Mouse (Mus musculus) hindbrain, embryonic 12.5 days (tissue): ENCODE results near the gene Lrrc25. TPM values are rescaled to one million over a fixed set of nuclear protein-coding genes. Genes with fewer than 3 reads are reported as not detected.

Source experiments
- ATAC-seq: fragments of 200-750 bp; cut with Nextera tagmentation; 2 replicates; pipeline ENCODE4 v1.8.0; 2017; ENCODE audit warnings: moderate TSS enrichment; ENCODE audit not compliant: low FRiP score
- H3K27ac ChIP-seq: fragments of 300-500 bp; sonication (generic); 2 replicates; pipeline ENCODE4 v1.5.1; 2016; ENCODE audit warnings: mild to moderate bottlenecking
- H3K27me3 ChIP-seq: fragments of 300-500 bp; sonication (generic); 2 replicates; pipeline ENCODE4 v1.6.1; 2016; ENCODE audit warnings: mild to moderate bottlenecking
- H3K36me3 ChIP-seq: fragments of 300-500 bp; sonication (generic); 2 replicates; pipeline ENCODE4 v1.6.1; 2016; ENCODE audit warnings: mild to moderate bottlenecking
- H3K4me1 ChIP-seq: fragments of 300-500 bp; sonication (generic); 2 replicates; pipeline ENCODE4 v1.6.1; 2016
- H3K4me2 ChIP-seq: fragments of 300-500 bp; sonication (generic); replicated peaks from 2 replicates; pipeline ENCODE4 v1.6.1; 2016; ENCODE audit warnings: mild to moderate bottlenecking
- H3K4me3 ChIP-seq: fragments of 300-500 bp; sonication (generic); 2 replicates; pipeline ENCODE4 v1.5.1; 2016; ENCODE audit warnings: mild to moderate bottlenecking
- H3K9ac ChIP-seq: fragments of 300-500 bp; sonication (generic); 2 replicates; pipeline ENCODE4 v1.6.1; 2016; ENCODE audit warnings: mild to moderate bottlenecking, moderate library complexity
- H3K9me3 ChIP-seq: fragments of 300-500 bp; sonication (generic); replicated peaks from 2 replicates; pipeline ENCODE4 v1.6.1; 2016; ENCODE audit warnings: mild to moderate bottlenecking
- WGBS: fragments of 180-500 bp; shearing (Covaris S2); methylation state at CpG from one replicate; pipeline ENCODE4 v1.1.7; 2016; 5-methylcytosine and 5-hydroxymethylcytosine counted together
- polyA plus RNA-seq: library from polyadenylated mRNA; unstranded; fragments of >200 nt; fragmentation: Nextera tagmentation; extraction: Ambion mirVana; gene quantifications from 2 replicates; pipeline ENCODE4 v1.2.1, GENCODE M21; 2016

The Lrrc25 gene
- polyA plus RNA-seq, 1 experiment from 2014 or later = 0.79 TPM

DNA sequence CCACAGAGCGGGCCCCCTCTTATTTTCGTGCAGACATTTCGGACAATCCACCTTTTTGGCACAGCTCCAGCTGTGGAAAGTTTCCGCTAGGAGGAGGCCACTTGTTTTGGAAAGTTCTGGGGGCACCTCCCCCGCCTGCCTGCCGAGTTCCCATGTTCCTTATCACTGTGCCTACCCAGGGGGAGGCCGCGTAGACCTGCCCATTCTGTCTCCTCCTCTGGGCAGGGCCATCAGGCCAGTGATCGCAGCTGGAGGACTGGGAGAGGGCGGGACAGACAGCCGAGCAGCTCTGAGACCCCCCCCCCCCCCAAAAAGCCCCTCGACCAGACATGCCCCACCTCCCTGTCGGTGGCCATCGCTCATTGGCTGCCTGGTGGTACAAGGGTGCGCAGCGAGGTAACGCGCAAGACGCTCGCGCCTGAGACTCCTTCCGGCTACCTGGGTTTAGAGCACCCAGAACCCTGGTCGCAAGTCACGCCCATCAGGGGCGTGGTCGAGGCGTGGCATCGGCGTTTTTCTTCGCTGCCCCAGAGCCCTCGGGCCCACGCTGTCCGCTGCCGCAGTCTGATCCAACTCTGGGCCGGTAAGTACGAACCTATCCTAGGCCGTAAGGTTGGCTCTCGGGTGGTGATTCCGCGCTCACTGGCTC, 21.9 kb upstream of the Lrrc25 start, which contains the start of gene Isyna1:
TSS of gene Isyna1 (plus strand) at position 413 of the 649 bp plus-strand sequence.
- Histone ChIP-seq H3K36me3 (peaks cover 52% of the 10 kb centered on the region), H3K9ac (peak within 1 kb of the TSS; percentile 74), H3K27me3 (peaks cover 27% of the 10 kb centered on the region), H3K4me3 (peak within 1 kb of the TSS; percentile 65), H3K27ac (peak within 1 kb of the TSS; percentile 76), H3K9me3 (no peaks in the 10 kb centered on the region), H3K4me1 (peaks cover 53% of the 10 kb centered on the region), H3K4me2 (peak within 1 kb of the TSS; percentile 98)
- peak; percentile 76 for ATAC-seq
- WGBS = under 1% methylated on average over 40 of the region's 40 CpGs

DNA sequence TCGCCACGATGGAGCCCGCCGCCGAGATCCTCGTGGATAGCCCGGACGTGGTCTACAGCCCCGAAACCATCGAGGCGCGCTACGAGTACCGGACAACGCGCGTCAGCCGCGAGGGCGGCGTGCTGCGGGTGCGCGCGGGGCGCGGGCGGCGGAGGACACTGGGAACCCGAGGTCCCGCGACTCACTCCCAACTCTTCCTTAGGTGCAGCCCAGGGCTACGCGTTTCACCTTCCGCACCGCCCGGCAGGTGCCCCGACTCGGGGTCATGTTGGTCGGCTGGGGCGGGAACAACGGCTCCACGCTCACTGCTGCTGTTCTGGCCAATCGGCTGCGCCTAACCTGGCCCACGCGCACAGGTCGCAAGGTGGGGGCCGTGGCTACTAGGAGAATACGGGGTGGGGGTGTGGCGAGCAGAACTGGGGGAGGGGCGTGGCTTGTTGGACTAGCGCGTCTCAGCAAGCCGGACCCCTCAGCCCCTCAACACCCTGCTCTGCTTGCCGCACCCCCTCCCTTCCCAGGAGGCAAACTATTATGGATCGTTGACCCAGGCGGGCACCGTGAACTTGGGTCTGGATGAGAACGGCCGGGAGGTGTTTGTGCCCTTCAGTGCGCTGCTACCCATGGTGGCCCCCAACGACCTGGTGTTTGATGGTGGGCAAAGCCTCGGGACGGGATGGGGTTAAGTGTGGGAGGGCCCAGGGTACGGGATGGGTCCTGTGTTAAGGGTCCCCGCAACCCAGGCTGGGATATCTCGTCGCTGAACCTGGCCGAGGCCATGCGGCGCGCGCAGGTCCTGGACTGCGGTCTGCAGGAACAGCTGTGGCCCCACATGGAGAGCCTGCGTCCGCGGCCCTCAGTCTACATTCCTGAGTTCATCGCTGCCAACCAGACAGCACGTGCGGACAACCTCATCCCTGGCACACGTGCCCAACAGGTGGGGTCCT, 21.1 kb upstream of the Lrrc25 start:
- H3K4me1 ChIP-seq = peaks cover 61% of the 10 kb centered on the region
- H3K27me3 ChIP-seq = peaks cover 27% of the 10 kb centered on the region
- H3K4me2 ChIP-seq = peak overlapping the region; percentile 98
- H3K36me3 ChIP-seq = peaks cover 44% of the 10 kb centered on the region
- H3K27ac ChIP-seq = peak overlapping the region; percentile 76
- H3K9me3 ChIP-seq = no peaks in the 10 kb centered on the region
- peak overlapping the region; percentile 74 for H3K9ac ChIP-seq
- 9% methylated on average over 80 of the region's 82 CpGs for WGBS
- ATAC-seq = peak; percentile 12
- H3K4me3 ChIP-seq = peak overlapping the region; percentile 65

DNA sequence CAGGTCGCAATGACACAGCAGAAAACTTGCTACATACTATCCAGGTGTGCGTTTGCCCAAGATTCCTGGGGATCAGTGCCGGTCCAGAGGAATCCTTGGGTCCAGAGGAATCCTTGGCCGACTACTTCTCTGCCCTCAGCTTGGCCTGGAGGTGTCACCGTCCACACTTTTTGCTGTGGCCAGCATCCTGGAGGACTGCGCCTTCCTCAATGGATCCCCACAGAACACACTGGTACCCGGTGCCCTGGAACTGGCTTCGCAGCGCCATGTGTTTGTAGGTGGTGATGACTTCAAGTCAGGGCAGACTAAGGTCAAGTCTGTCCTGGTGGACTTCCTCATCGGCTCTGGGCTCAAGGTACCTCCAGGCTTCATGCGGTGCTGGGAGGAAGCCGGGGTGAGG, 20.1 kb upstream of the Lrrc25 start:
- H3K4me1 ChIP-seq = peaks cover 71% of the 10 kb centered on the region
- H3K27ac ChIP-seq = no peak overlapping the region
- no peak for ATAC-seq
- H3K9ac ChIP-seq = no peak overlapping the region
- H3K4me2 ChIP-seq = no peak overlapping the region
- H3K27me3 ChIP-seq = peaks cover 27% of the 10 kb centered on the region
- 97% methylated on average over 12 of the region's 12 CpGs for WGBS
- no peaks in the 10 kb centered on the region for H3K9me3 ChIP-seq
- peaks cover 35% of the 10 kb centered on the region for H3K36me3 ChIP-seq
- H3K4me3 ChIP-seq = no peak overlapping the region

DNA sequence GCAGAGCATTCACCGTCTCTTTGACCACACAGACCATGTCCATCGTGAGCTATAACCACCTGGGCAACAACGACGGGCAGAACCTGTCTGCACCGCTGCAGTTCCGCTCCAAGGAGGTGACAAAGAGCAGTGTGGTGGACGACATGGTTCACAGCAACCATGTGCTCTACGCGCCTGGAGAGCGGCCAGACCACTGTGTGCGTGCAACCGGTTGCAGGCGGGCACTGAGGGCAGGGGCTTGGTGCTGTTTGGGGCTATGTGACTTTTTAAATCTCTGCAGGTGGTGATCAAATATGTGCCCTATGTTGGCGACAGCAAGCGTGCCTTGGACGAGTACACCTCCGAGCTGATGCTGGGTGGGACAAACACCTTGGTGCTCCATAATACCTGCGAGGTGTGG, 19.7 kb upstream of the Lrrc25 start:
- Histone ChIP-seq H3K4me2 (no peak overlapping the region), H3K4me3 (no peak overlapping the region)
- WGBS = 94% methylated on average over 18 of the region's 18 CpGs

DNA sequence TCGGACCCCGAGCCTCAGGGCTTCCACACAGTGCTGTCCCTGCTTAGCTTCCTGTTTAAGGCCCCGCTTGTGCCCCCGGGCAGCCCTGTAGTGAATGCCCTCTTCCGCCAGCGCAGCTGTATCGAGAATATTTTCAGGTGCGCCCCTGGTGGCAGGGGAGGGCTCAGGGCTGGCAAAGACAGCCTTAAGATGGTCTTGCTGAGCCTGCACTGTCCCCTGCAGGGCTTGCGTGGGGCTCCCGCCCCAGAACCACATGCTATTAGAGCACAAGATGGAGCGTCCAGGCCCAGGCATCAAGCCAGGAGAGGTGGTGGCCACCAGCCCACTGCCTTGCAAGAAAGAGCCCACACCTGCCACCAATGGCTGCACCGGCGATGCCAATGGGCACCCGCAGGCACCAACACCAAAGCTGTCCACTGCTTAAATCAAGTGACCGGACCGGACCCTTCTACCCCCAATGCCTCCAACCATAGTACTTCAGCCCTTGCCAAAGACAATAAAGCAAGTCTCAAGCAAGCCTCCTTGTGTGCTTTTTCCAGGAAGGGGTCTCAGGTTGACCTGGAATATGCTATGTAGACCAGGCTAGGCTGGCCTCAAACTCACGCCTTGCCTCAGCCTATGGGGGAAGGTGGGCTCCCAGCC, 19.1 kb upstream of the Lrrc25 start:
- Histone ChIP-seq H3K27ac (no peak overlapping the region), H3K4me1 (peaks cover 81% of the 10 kb centered on the region), H3K9me3 (no peaks in the 10 kb centered on the region), H3K27me3 (peaks cover 27% of the 10 kb centered on the region), H3K4me3 (no peak overlapping the region), H3K36me3 (peaks cover 26% of the 10 kb centered on the region), H3K9ac (peak overlapping the region; percentile 76; the same call in 1 of the 2 replicates), H3K4me2 (peak overlapping the region; percentile 80; the same call in 1 of the 2 replicates)
- ATAC-seq = no peak
- 84% methylated on average over 17 of the region's 17 CpGs for WGBS

More for the DNA sequence above, 19.7 kb upstream of the Lrrc25 start:
- no peak for ATAC-seq
- Histone ChIP-seq H3K9ac (no peak overlapping the region), H3K9me3 (no peaks in the 10 kb centered on the region), H3K36me3 (peaks cover 31% of the 10 kb centered on the region), H3K27ac (no peak overlapping the region), H3K27me3 (peaks cover 27% of the 10 kb centered on the region), H3K4me1 (peaks cover 75% of the 10 kb centered on the region)

DNA sequence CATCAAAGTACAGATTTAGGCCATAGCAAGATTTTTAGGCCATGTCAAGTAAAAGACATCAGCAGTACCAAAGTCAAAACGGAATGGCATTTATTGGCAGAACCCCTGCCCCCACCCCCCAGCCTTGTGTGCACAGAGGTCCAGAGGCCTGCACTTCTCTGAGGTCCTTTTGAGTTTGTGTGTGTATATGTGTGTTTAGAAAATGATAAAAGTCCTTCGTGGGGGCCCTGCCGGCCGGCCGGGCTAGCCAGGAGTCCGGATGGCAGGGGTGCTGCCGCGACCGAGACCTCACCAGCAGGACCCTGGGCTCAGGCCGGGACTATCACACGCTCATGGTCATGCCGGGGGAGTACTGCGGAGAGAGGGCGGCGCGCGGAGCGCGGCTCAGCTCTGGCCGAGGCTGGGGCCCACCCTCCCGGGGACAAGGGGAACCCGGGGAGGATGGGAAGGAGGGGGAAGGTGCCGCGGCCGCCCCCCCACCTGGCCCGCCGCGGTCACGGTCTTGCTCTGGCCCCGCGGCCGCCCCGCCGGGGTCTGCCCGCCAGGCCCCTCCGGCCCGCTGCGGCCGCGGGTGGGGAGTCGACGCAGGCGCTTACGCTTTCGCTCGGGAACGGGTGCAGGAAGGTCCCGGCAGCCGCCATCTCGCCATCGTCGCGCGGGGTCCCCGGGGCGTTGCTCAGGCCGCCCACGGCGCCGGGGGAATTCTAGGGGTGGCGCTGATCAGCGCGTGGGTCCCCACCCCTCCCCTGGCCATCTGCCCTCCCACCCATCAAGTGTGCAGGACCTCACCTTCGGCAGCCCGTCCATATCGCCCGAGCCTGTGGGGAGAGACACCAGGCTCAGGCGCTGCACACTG, 18.3 kb upstream of the Lrrc25 start:
- peak overlapping the region; percentile 76 for H3K9ac ChIP-seq
- no peak for ATAC-seq
- H3K4me2 ChIP-seq = peak overlapping the region; percentile 80

DNA sequence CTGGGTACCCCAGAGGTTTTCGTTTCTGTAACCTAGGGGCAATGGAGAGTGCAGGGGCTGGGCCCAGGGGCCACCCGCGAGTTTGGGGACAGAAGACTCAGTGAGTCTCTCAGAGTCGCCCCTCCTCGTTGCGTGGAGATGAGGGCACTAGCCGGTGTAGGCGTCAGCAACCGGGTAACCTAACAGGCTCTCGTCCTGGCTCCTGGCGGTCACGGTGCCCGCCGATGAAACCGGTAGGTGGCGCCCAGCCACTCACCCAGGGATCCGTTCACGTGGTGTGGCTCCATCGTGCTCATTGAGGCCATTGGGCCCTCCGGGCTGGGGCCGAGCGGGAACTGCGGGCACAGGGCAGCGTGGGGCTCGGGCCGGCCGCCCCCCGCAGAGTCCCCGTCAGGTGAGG, 17.7 kb upstream of the Lrrc25 start:
- Histone ChIP-seq H3K4me1 (peaks cover 80% of the 10 kb centered on the region), H3K27ac (peak overlapping the region; percentile 44), H3K27me3 (peaks cover 27% of the 10 kb centered on the region), H3K4me3 (peak overlapping the region; percentile 41), H3K9ac (peak overlapping the region; percentile 76), H3K36me3 (peaks cover 32% of the 10 kb centered on the region), H3K4me2 (peak overlapping the region; percentile 80), H3K9me3 (peaks cover 3% of the 10 kb centered on the region; the same call in 1 of the 2 replicates)
- ATAC-seq = peak; percentile 30
- 2% methylated on average over 29 of the region's 29 CpGs for WGBS

More for the DNA sequence above, 18.3 kb upstream of the Lrrc25 start:
- WGBS = 5% methylated on average over 66 of the region's 68 CpGs
- Histone ChIP-seq H3K9me3 (peaks cover 3% of the 10 kb centered on the region; the same call in 1 of the 2 replicates), H3K4me3 (peak overlapping the region; percentile 41), H3K27me3 (peaks cover 27% of the 10 kb centered on the region), H3K4me1 (peaks cover 84% of the 10 kb centered on the region), H3K36me3 (peaks cover 28% of the 10 kb centered on the region), H3K27ac (peak overlapping the region; percentile 44)

DNA sequence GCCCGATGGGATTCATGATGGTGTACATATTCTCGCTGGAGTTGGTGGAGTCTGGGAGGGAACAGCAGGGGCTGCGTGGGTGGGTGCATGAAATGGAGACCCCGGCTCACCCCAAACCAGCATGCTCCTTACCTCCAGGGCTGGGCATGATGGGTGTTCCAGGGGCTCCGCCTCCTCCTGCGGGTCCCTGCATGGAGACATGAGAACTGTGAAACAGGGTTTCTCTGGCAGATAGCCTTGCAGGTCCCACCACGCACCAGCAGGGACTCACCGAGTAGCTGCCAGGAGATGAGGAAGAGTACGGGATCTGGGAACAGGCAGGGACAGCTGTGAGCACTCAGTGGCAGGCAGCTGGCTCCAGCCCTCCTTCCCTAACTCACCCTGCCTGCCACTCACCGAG, 17.2 kb upstream of the Lrrc25 start:
- H3K27ac ChIP-seq = peak overlapping the region; percentile 31; the same call in 1 of the 2 replicates
- H3K27me3 ChIP-seq = peaks cover 27% of the 10 kb centered on the region
- peak overlapping the region; percentile 80 for H3K4me2 ChIP-seq
- no peak for ATAC-seq
- WGBS = 11% methylated on average over 10 of the region's 10 CpGs
- H3K9ac ChIP-seq = peak overlapping the region; percentile 76; the same call in 1 of the 2 replicates
- peaks cover 76% of the 10 kb centered on the region for H3K4me1 ChIP-seq
- peaks cover 32% of the 10 kb centered on the region for H3K36me3 ChIP-seq
- peak overlapping the region; percentile 41 for H3K4me3 ChIP-seq
- H3K9me3 ChIP-seq = peaks cover 3% of the 10 kb centered on the region; the same call in 1 of the 2 replicates

DNA sequence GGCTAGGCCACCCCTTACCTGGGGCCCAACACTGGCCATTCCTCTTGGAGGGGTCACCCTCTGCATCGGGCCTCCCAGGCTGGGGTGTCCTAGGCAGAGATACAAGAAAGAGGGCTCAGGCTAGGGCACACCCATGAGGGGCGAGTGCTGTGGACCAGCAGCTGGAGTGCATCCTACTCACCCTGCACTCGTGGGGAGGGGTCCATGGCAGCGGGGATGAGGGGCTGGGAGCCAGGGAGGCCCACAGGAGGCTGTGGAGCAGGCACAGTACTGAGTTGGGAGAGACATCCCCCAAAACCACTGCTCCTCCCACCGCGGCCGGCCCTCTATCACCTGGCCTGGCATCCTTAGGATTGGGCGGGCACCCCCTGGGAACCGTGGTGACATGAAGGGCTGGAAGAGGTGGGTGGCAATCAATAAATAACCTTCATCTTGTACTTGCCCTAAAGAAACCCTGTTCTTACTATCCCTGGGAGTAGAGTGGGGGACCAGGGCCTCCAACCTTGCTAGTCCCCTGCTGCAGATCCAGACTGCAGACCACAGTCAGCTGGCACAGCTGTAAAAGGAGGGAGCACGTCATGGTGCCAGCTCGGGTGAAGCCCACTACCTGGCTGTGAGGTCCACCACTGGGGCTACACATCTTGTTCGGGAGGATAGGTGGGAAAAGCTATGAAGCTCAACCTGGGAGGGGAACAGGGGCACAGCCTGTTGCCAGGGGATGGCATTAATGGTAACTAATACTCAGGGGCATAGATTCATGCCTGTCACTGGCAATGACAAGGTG, 16.3 kb upstream of the Lrrc25 start:
- Histone ChIP-seq H3K4me1 (peaks cover 78% of the 10 kb centered on the region), H3K27ac (peak overlapping the region; percentile 96), H3K4me2 (no peak overlapping the region), H3K27me3 (peaks cover 27% of the 10 kb centered on the region), H3K9ac (0 out of 2 replicates have a peak overlapping the region, but pooled peaks have one; percentile 14), H3K9me3 (peaks cover 3% of the 10 kb centered on the region; the same call in 1 of the 2 replicates), H3K36me3 (peaks cover 32% of the 10 kb centered on the region), H3K4me3 (no peak overlapping the region)
- no peak for ATAC-seq
- WGBS = 86% methylated on average over 12 of the region's 12 CpGs

DNA sequence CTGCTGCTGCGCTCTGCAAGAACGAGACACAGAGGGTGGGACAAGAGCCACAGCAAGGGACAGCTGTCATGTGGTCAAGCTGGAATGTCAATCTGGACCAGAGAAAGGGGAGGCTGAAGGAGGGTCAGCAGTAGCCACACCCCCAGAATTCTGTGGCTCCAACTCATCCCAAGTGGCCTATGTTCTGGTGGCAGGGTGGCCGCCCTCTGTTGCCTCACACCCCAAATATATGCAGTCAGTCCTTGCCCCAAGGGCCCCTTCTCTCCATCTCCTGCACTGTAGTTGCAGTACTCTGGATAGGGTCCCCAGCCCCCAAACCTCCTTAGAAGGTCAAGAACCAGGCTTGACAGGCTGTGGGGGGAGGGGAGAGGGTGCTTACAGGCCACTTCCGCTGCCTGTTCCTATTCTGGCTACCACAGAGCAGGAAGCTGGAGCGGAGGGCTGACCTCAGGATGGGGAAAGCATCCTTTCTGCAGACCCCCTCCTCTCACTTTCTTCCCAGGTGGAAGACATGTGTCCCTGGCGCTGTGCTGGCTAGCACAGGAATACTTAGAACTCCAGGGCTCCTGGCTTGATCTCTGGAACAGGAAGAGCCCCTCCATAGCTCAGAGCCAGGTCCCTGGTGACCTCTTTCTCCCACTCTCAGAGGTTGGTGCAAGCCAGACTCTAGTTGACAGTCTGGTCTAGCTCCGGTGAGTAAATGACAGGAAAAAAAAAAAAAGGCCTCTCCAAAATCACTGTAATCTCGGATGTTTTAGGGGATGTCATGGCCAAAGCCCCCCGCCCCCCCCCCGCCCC, 15.3 kb upstream of the Lrrc25 start:
- WGBS = 14% methylated on average over 10 of the region's 10 CpGs
- peak; percentile 20; the same call in 1 of the 2 replicates for ATAC-seq

More for the DNA sequence above, 15.3 kb upstream of the Lrrc25 start:
- Histone ChIP-seq H3K27ac (peak overlapping the region; percentile 96), H3K27me3 (peaks cover 22% of the 10 kb centered on the region; the same call in 1 of the 2 replicates), H3K4me3 (peak overlapping the region; percentile 15), H3K36me3 (peaks cover 30% of the 10 kb centered on the region), H3K4me2 (peak overlapping the region; percentile 54), H3K4me1 (peaks cover 76% of the 10 kb centered on the region), H3K9ac (peak overlapping the region; percentile 27; the same call in 1 of the 2 replicates), H3K9me3 (peaks cover 3% of the 10 kb centered on the region; the same call in 1 of the 2 replicates)
